Mouse (Mus musculus): Measurements from ENCODE around the gene Srsf2.

The Srsf2 gene

DNA sequence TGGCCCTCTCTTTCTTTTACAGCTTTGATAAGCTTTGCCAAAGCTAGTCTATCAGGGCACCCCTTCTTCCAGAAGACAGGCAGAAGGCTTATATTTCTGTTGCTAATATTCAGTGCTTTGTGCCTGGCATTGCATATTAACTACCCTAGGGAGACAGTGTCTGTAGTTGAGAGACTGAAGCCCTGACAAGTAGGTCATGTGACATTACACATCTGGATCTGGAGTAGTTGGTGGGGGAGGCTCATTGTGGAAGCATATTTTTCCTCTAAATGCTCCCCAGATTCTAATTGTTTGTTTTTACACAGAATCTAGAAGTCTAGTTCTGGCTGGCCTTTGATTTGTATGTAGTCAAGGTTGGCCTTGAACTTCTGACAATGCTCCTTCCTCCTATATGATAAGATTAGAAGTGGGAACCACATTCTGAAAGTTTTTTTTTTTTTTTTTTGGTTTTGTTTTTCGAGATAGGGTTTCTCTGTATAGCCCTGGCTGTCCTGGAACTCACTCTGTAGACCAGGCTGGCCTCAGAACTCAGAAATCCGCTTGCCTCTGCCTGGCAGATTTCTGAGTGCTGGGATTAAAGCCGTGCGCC is 6.2 kb downstream of the Srsf2 start:
- no peak for TF ChIP-seq GATA4 (IDR thresholded peaks at IDR 0.05; ENCODE audit: insufficient replicate concordance, low read length)

DNA sequence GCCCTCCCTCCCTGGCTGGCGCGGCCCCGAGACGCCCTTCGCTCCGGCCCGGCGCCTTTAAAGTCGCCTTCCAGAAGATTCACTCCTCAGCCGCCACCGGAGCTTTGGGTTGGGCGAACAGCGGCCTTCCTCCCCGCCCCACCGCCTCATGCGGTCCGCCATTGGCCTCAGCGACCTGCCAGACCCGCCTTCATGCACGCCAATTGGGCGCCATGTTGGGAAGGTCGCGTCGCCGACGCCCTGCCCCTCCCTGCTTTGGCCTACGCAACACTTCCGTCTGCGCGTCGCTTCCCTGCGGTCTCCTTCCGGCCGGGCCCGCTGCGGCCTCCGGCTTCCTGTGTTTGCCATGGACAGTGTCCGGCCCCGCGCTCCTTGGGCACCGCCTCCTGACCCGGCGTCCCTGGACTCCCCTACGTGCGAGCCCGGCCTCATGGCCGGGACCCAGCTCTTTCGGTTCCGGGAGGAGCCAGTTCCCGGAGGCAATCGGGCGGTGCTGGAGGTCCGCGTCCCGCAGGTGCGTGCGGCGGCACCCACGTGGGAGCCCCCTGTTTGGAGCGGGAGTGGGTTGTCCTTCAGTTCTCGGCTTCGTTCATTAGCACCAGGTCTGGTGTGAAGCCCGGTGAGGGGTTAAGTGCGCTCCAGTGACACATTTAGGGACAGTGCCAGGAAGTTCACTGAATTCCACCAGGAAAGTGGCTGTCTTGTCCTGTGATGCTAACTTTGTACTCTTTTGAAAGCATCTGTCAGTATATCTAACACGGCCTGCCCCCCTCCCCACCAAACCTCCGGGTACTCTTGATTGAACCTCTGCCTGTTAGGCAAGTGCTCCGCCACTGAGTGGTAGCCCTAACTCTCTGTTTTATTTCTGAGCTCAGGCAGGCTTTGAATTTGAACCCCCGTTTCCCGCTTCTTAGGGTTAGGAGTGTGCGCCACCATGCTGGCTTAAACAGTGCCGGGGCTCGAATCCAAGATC is 9.3 kb downstream of the Srsf2 start, which contains the start of the genes Mettl23 and Jmjd6:
TSS of gene Mettl23 (plus strand) at position 18 of the 973 bp plus-strand sequence.
TSS of gene Jmjd6 (minus strand) at position 189 of the 973 bp plus-strand sequence.
- TF ChIP-seq GATA4 (IDR thresholded peaks at IDR 0.05; ENCODE audit: insufficient replicate concordance, low read length), result peak; percentile 46; the same call in 1 of the 2 replicates

DNA sequence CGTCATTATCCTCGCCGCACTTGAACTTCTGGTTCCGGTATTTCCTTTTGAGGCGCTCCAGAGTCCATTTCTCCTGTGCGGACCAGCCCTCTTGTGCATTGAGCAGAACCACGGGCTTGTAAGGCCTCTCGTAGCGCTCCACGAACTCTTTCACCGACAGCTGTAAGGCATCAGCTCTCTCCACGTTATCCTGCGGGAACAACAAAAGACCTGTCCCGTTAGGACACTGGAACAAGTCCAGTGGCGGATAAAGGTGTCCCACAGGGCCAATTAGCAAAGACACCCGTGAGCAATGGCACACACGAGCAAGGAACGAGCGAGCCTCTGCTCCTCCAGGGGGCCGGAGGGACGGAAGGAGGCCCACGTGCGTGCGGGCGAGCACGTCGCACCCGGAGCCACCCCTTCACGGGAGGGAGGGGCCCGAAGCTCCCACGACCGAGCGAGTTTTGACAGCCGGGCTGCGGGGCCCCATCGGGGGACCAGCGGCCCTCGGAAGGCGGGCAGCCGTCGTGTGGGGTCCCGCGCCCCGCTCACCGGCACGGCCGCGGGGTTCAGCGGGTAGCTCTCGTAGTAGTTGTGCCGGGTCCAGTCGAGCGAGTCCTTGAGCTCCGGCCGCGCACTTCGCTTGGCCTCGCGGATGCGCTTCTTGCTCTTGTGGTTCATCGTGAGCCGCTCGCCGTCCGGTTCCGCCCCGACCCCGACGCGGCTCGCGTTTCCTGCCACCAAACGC is 10.2 kb downstream of the Srsf2 start:
- TF ChIP-seq GATA4 (IDR thresholded peaks at IDR 0.05; ENCODE audit: insufficient replicate concordance, low read length), result no peak

DNA sequence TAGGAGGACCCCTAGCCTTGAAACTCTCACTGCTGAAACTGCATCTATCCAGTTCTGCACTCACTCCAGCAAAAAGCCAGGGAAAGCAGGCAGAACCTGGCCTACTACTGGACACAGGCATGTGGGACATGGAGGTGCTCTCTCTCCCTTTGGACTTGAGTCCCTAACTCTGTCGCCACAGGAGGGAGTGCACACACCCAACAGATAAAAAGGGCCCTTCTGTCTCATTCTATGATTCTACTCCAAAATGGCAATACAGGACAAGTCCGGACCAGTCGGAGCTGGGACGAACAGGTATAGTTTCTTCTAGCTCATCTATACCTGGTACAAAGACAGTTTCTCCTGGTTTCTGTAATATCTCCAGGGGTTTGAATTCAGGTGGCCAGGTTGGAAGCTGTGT is 12.1 kb downstream of the Srsf2 start:
- no peak for TF ChIP-seq GATA4 (IDR thresholded peaks at IDR 0.05; ENCODE audit: insufficient replicate concordance, low read length)

DNA sequence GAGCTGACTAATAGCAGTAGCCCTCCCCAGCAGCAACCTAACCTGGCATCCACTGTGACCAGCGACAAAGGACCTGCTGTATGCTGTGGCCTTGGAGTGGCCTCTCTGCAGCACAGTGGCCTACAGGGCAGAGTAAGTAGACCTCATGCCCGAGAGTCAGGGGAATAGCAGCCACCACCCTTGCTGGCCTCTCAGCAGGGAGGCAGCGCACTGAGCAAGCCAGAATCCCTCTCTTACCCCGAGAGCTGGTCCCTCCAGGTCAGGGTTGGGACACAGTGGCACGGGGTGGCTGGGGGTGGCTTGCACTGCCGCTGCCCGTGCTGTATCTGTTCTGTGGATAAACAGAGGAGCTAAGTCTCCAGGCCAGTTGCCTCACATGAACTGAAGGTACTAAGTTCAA is 13.3 kb downstream of the Srsf2 start:
- no peak for TF ChIP-seq GATA4 (IDR thresholded peaks at IDR 0.05; ENCODE audit: insufficient replicate concordance, low read length)

DNA sequence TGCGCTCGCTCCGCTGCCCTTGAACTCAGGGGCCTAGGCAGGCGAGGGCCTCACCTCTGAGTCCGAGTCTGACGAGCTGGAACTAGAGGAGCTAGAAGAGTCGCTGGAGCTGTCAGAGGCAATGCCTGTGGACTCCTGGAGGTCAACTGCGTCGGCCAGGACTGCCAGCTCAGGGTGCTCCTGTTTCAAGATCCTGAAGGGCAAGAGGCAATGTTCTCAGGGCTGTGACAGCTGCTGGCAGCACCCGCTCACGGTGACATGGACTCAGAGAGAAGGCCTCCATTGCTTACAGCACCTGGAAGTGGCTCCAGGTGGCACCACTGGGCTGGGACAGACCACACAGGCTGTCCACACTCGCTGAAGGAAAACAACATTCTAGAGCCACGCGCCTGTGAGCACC is 14.0 kb downstream of the Srsf2 start:
- no peak for TF ChIP-seq GATA4 (IDR thresholded peaks at IDR 0.05; ENCODE audit: insufficient replicate concordance, low read length)

DNA sequence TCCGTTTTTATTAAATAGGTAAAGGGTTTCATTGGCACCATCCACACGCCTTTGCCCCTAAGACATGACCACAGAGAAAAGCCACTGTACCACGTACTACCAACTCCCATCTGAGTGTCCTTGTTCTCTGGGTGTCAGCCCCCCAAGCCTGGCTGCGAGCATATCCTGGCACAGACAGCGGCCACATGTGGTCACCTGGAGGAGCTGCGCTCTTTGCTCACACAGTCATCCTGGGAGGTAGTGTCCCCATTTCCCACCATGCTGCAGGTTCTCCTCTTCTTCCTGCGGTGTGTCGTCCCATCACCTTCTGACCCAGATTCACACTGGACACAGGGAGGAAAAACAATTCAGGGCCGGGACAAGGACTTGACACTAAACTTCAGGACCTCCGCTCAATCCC is 15.5 kb downstream of the Srsf2 start:
- TF ChIP-seq GATA4 (IDR thresholded peaks at IDR 0.05; ENCODE audit: insufficient replicate concordance, low read length), result no peak

DNA sequence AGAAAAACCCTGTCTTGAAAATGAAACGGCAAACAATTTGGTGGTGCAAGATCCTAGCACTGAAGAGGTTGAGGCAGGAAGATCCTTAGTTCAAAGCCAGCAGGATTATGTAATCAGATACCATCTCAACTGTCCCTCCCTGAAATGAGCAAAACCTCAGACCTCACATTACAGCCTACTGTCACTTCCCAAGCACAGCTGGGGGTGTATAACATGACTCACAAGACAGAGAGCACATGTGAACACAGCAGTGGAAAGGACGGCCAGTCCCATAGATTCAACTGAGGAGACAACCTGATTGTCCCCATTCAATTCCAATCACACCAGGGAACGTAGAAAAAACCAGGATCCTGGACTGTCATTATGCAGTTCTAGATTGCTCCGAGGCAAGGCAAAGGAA is 16.6 kb downstream of the Srsf2 start:
- no peak for TF ChIP-seq GATA4 (IDR thresholded peaks at IDR 0.05; ENCODE audit: insufficient replicate concordance, low read length)

DNA sequence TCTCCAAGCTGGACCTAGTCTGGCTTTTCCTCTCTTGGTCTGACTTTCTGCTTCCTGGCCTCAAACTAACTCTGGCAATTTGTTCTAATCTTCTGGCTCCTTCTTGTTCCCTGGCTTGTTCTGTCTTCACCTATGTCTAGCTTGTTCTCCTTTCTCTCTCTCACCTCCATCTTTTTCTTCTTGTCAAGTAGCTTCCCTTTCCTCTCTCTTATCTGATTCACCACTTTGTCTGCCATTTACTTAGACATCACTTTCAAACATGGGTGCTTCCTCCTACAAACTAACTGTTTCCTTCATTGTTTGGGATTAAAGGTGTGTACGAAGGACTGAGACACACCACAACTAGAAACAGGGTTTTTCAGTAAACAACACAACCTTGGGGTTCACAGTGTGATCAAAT is 17.9 kb downstream of the Srsf2 start:
- TF ChIP-seq GATA4 (IDR thresholded peaks at IDR 0.05; ENCODE audit: insufficient replicate concordance, low read length), result no peak

DNA sequence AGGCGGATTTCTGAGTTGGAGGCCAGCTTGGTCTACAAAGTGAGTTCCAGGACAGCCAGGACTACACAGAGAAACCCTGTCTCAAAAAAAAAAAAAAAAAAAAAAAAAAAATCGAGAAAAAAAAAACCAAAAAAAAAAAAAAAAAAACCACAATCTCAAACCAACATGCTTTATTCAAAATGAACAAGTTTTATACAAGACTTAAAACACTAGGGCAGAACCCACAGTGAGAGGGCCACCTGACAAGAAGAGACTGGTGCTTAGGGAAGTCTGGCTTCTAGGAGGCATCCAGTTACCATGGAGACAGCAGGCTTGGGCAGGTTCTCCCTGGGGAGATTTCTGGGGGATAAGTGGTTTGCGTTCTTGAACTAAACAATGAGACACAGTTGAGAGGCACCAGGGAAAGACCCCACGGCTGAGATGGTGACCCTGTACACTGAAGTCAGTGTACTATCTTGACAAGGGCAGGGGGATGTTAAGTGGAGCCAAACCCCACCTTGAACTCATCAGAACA is 20.7 kb downstream of the Srsf2 start:
- TF ChIP-seq GATA4 (IDR thresholded peaks at IDR 0.05; ENCODE audit: insufficient replicate concordance, low read length), result no peak

DNA sequence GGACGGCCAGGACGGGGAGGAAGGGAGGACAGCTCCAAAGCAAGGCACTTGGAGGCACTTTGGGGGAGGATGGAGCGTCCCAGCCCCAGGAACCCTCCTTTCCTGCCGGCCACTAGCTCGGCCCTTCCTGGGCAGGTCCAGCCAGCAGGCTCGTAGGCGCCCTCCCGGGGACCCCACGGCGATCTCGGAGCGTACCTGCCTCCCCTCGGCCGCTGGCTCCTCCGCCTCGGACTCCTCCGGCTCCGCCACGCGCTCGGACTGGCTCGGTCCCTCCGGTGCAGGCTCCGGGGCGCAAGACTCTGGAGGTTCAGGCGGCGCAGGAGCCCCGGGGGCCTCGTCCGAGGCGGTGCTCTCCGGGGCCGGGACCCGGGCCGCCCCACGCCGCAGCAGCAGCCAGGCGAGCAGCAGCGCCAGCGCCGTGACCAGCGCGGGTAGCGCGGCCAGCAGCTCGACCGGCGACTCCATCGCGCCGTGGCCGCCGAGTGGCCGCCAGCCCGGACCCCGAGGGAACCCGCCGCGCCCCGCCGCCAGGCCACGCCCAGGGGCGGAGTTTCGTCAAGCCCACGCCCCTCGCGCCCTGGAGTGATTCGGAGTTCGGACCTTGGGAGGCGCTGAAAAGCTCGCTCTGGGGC is 25.2 kb downstream of the Srsf2 start, which contains the start of gene Mxra7:
TSS of gene Mxra7 (minus strand) at position 513 of the 632 bp plus-strand sequence.
- TF ChIP-seq GATA4 (IDR thresholded peaks at IDR 0.05; ENCODE audit: insufficient replicate concordance, low read length), result no peak

DNA sequence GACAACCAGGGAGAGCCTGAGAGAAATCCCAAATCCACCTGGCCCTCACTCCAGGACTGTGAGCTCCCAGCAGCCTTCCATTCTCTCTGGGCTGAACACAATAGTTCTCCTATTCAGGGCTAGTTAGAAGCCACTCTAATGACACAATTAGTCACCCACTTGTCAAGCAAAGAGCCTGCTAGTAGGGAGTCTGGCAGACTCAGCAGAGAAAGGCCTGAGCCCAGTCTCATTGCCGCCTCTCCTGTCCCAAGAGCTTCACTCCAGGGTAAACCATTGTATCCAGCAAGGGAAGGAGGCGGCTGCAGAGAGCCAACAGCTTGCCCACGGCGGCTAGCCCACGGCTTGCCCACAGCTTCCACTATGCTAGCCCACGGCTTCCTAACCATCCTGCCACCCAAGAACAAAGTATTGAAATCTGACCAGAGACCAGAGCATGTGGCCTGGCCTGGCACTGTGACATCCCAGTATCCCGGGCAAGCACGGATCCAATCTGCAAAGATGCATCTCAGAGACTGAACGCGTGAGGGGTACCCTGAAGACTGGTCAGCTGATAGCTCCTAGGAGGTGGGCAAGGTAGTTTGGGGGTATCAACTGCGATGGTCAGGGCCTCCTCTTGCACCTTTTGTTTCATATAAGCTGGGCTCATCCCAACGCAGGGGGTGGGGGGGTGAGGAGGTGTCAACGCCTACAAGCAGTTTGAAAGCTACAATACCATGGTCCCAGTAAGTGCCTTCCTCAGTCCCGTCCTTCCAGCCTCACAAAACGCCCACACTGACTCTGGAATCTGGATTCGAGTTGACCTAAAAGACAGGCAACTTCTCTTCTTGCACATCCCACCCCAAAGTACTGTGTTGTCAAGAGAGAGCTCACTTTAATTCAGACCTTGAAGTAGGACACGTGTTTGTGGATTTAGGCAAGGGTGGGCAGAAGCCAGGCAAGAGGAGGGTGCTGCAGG is 26.1 kb downstream of the Srsf2 start:
- no peak for TF ChIP-seq GATA4 (IDR thresholded peaks at IDR 0.05; ENCODE audit: insufficient replicate concordance, low read length)

DNA sequence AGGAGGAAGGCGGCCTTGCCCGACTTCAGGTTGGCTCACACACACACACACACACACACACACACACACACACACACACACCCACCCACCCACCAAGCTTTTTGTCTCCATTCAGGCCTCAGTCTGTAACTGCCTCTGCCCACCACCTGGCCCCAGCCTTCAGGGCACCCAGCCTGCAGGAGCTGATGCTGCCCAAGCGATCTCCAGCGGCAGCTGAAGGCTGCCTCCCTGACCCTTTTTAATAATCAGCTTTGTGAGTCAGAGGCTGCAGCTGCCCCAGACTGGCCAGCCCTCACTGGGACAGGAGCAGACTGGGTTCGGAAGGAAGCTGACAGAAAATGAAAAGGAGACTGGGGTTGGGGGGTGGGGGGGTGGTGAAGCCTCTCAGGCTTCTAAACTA is 27.7 kb downstream of the Srsf2 start:
- no peak for TF ChIP-seq GATA4 (IDR thresholded peaks at IDR 0.05; ENCODE audit: insufficient replicate concordance, low read length)

DNA sequence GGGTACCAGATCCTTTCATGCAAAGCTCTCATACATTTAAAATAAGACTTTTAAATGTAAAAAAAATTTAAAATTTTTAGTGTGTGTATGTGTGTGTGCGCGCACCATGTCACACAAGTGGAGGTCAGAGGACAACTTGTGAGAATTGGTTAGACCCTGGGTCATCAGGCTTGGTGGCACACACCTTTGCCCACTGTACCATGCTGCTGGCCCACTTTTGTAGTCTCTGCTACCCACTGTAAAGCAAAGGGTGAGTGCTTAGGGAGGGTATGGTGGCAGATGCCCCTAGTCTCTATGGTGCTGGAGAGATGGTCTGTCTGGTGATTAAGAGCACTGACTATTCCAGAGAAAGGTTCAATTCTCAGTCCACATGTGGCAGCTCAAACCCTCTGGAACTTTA is 29.6 kb downstream of the Srsf2 start:
- no peak for TF ChIP-seq GATA4 (IDR thresholded peaks at IDR 0.05; ENCODE audit: insufficient replicate concordance, low read length)

Measured in liver, adult (tissue).